Mouse (Mus musculus): ENCODE results near the gene Rnf217. TPM values are rescaled to one million over a fixed set of nuclear protein-coding genes. Genes with fewer than 3 reads are reported as not detected.

The Rnf217 gene
- polyA plus RNA-seq, 1 experiment: 0.19 TPM

DNA sequence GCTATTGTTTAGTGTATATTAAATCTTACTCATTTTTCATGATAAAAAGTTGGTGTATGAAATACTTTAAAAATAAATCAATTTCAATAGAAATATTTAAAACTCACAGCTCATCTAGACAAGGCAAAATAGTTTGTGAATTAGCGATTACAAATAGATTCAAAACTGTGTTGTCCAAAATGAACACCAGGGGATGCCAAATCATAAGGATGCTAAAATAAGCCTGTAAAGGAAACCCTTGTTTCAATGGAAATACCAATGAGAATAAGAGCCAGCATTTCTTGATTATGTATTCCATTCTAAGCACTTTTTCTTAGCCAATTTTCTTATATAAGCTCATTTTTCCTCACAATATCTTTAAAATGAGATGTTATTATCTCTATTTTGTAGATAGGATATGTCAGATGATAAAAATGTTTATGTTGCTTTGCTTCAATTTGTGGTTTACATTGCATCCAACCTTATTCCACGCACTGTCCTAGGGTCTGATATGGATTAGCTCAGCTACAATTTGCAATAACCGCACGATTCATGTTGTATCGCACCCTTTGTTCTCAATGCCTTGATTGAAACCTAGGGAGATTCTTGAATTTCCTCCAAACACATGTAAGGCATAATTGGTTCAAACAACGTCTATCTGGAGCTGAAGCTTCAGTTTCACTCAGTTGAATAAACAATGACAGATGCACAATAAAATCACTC, 143.0 kb downstream of the Rnf217 start:
- Histone ChIP-seq H3K36me3 (ENCODE audit: control insufficient read depth, insufficient read depth, low read length) (no peaks in the 10 kb centered on the region), H3K4me3 (ENCODE audit: extremely low read depth, insufficient read depth, insufficient read length) (no peak overlapping the region), H3K27me3 (ENCODE audit: control insufficient read depth, insufficient read depth, low read length) (no peaks in the 10 kb centered on the region), H3K27ac (ENCODE audit: insufficient read depth, low read length) (no peak overlapping the region), H3K4me1 (ENCODE audit: control insufficient read depth, insufficient read depth, insufficient read length) (no peaks in the 10 kb centered on the region)
- WGBS: 80% methylated on average over 6 of the region's 6 CpGs
- no peak for TF ChIP-seq POLR2A (IDR thresholded peaks at IDR 0.05; ENCODE audit: low read depth, low read length)
- no peak for TF ChIP-seq CTCF (IDR thresholded peaks at IDR 0.05; ENCODE audit: extremely low read depth, insufficient read depth, insufficient read length, insufficient replicate concordance)
- DNase-seq (ENCODE audit: low read depth in 1 of 2, low spot score in 2 of 2): no peak

DNA sequence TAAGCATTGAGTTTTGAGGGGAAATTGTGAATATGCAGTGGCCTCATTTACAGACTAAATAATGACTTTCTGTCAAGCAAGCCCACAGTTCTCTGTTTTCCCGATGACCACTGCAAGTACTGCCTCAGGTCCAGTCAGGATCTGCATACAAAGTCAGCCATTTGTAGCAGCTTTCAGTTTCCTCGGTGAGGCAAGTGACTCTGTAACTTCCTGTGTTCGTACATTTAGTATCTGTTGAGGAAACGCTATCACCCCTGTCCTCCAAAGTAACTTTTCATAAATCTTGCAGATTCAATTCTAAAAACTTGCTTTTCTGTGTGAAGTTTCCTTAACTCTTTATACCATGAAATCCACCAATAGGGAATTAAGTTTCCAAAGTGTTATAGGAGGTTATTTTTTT, 143.6 kb downstream of the Rnf217 start:
- Histone ChIP-seq H3K4me3 (ENCODE audit: extremely low read depth, insufficient read depth, insufficient read length) (no peak overlapping the region), H3K27me3 (ENCODE audit: control insufficient read depth, insufficient read depth, low read length) (no peaks in the 10 kb centered on the region), H3K36me3 (ENCODE audit: control insufficient read depth, insufficient read depth, low read length) (no peaks in the 10 kb centered on the region), H3K4me1 (ENCODE audit: control insufficient read depth, insufficient read depth, insufficient read length) (no peaks in the 10 kb centered on the region), H3K27ac (ENCODE audit: insufficient read depth, low read length) (no peak overlapping the region)
- 17% methylated on average over 4 of the region's 4 CpGs for WGBS
- TF ChIP-seq POLR2A (IDR thresholded peaks at IDR 0.05; ENCODE audit: low read depth, low read length) (no peak), CTCF (IDR thresholded peaks at IDR 0.05; ENCODE audit: extremely low read depth, insufficient read depth, insufficient read length, insufficient replicate concordance) (no peak)
- DNase-seq (ENCODE audit: low read depth in 1 of 2, low spot score in 2 of 2): no peak

DNA sequence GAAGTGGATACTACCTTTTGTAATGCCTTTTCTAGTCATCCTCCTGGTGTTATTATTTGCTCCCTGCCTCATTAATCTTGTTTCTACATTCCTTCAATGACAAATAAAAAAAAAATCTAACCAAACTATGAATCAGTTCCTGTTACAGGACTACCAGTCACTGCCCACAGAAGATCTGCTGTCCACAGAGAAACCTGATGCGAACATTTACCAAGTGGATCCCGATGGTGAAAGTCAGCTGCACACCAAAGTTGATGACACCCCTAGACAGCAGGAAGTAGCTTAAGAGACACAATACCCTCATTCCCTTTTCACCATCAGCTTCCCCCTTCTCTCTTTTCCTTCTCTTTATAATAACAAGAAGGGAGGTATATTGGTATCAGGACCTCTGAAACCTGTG, 145.9 kb downstream of the Rnf217 start:
- no peaks in the 10 kb centered on the region for H3K27me3 ChIP-seq (ENCODE audit: control insufficient read depth, insufficient read depth, low read length)

DNA sequence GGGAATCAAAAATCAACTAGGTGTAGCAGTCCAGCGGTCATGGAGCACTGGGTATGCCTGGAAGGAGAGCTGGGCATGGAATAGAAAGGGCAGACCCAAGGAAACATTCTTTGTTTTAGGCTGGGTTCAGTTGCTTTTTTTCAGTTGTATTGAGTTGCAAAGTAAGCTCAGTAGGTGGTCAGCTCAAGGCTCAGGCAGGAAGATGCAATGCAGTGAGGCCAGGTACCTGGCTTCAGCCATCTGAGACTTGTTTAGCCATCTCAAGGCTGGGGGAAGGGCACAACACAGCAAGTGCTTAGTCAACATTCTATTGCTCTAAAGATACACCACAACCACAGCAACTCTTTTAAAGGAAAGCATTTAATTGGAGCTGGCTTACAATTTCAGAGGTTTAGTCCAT, 152.2 kb downstream of the Rnf217 start:
- Histone ChIP-seq H3K4me1 (ENCODE audit: control insufficient read depth, insufficient read depth, insufficient read length) (no peaks in the 10 kb centered on the region), H3K27ac (ENCODE audit: insufficient read depth, low read length) (no peak overlapping the region), H3K4me3 (ENCODE audit: extremely low read depth, insufficient read depth, insufficient read length) (no peak overlapping the region), H3K36me3 (ENCODE audit: control insufficient read depth, insufficient read depth, low read length) (no peaks in the 10 kb centered on the region), H3K27me3 (ENCODE audit: control insufficient read depth, insufficient read depth, low read length) (no peaks in the 10 kb centered on the region)
- no peak for TF ChIP-seq CTCF (IDR thresholded peaks at IDR 0.05; ENCODE audit: extremely low read depth, insufficient read depth, insufficient read length, insufficient replicate concordance)
- no peak for TF ChIP-seq POLR2A (IDR thresholded peaks at IDR 0.05; ENCODE audit: low read depth, low read length)
- no peak for DNase-seq (ENCODE audit: low read depth in 1 of 2, low spot score in 2 of 2)
- 57% methylated on average over 1 of the region's 1 CpGs for WGBS

More for the DNA sequence above, 145.9 kb downstream of the Rnf217 start:
- Histone ChIP-seq H3K27ac (ENCODE audit: insufficient read depth, low read length) (no peak overlapping the region), H3K4me1 (ENCODE audit: control insufficient read depth, insufficient read depth, insufficient read length) (no peaks in the 10 kb centered on the region), H3K4me3 (ENCODE audit: extremely low read depth, insufficient read depth, insufficient read length) (no peak overlapping the region), H3K36me3 (ENCODE audit: control insufficient read depth, insufficient read depth, low read length) (no peaks in the 10 kb centered on the region)
- no peak for DNase-seq (ENCODE audit: low read depth in 1 of 2, low spot score in 2 of 2)
- WGBS: 87% methylated on average over 2 of the region's 2 CpGs
- no peak for TF ChIP-seq POLR2A (IDR thresholded peaks at IDR 0.05; ENCODE audit: low read depth, low read length)
- no peak for TF ChIP-seq CTCF (IDR thresholded peaks at IDR 0.05; ENCODE audit: extremely low read depth, insufficient read depth, insufficient read length, insufficient replicate concordance)

- Histone ChIP-seq H3K4me1 (ENCODE audit: control insufficient read depth, insufficient read depth, insufficient read length) (peaks cover 2% of the 10 kb centered on the region; the same call in 1 of the 2 replicates), H3K27me3 (ENCODE audit: control insufficient read depth, insufficient read depth, low read length) (peaks cover 1% of the 10 kb centered on the region; the same call in 1 of the 2 replicates), H3K4me3 (ENCODE audit: extremely low read depth, insufficient read depth, insufficient read length) (no peak overlapping the region), H3K36me3 (ENCODE audit: control insufficient read depth, insufficient read depth, low read length) (no peaks in the 10 kb centered on the region), H3K27ac (ENCODE audit: insufficient read depth, low read length) (no peak overlapping the region)
- DNase-seq (ENCODE audit: low read depth in 1 of 2, low spot score in 2 of 2): no peak
- TF ChIP-seq CTCF (IDR thresholded peaks at IDR 0.05; ENCODE audit: extremely low read depth, insufficient read depth, insufficient read length, insufficient replicate concordance): no peak
- no peak for TF ChIP-seq POLR2A (IDR thresholded peaks at IDR 0.05; ENCODE audit: low read depth, low read length)
- WGBS: 65% methylated on average over 1 of the region's 1 CpGs
Measured at GRCm38 (mm10) chr10:31447083-31447482, 161.9 kb downstream of the Rnf217 start.

GRCm38 (mm10) chr10:31445291-31446124, 163.5 kb downstream of the Rnf217 start, which contains the start of gene Tpd52l1:
Gene Tpd52l1, minus strand, starts transcription at chr10:31445958.
- TF ChIP-seq POLR2A (IDR thresholded peaks at IDR 0.05; ENCODE audit: low read depth, low read length): no peak
- peak; percentile 32; the same call in 1 of the 2 replicates for TF ChIP-seq CTCF (IDR thresholded peaks at IDR 0.05; ENCODE audit: extremely low read depth, insufficient read depth, insufficient read length, insufficient replicate concordance)
- no peaks in the 10 kb centered on the region for H3K36me3 ChIP-seq (ENCODE audit: control insufficient read depth, insufficient read depth, low read length)
- H3K27me3 ChIP-seq (ENCODE audit: control insufficient read depth, insufficient read depth, low read length): peaks cover 1% of the 10 kb centered on the region; the same call in 1 of the 2 replicates
- peak within 1 kb of the TSS; percentile 39; the same call in 1 of the 2 replicates for H3K4me3 ChIP-seq (ENCODE audit: extremely low read depth, insufficient read depth, insufficient read length)
- no peak within 1 kb of the TSS for H3K27ac ChIP-seq (ENCODE audit: insufficient read depth, low read length)
- peaks cover 2% of the 10 kb centered on the region; the same call in 1 of the 2 replicates for H3K4me1 ChIP-seq (ENCODE audit: control insufficient read depth, insufficient read depth, insufficient read length)
- DNase-seq (ENCODE audit: low read depth in 1 of 2, low spot score in 2 of 2): peak in 1 of 2 experiments; percentile 9
- 3% methylated on average over 59 of the region's 59 CpGs for WGBS

Data from spleen, adult 2 months (tissue).